Mouse (Mus musculus) testis, postnatal 10 days (tissue): ENCODE results near the gene Afg1l.

ENCODE experiments used
- DNase-seq: peaks from one replicate; pipeline ENCODE4 v3.0.0; 2021; ENCODE audit warnings: low spot score

Afg1l gene

GRCm38 (mm10) chr10:42383708-42384107 is 94.7 kb downstream of the Afg1l start:
- no peak for DNase-seq

- DNase-seq: no peak
Observed at GRCm38 (mm10) chr10:42364216-42364615, 114.1 kb downstream of the Afg1l start.

- no peak for DNase-seq
Observed at GRCm38 (mm10) chr10:42355980-42356379, 122.4 kb downstream of the Afg1l start.

- DNase-seq: no peak
Observed at GRCm38 (mm10) chr10:42347986-42348385, 130.4 kb downstream of the Afg1l start.

- DNase-seq: no peak
Observed at GRCm38 (mm10) chr10:42347127-42347526, 131.2 kb downstream of the Afg1l start.

- DNase-seq: no peak
Observed at GRCm38 (mm10) chr10:42346179-42346877, 132.0 kb downstream of the Afg1l start.

GRCm38 (mm10) chr10:42342714-42343113 is 135.7 kb downstream of the Afg1l start:
- DNase-seq: no peak

- DNase-seq: no peak
Observed at GRCm38 (mm10) chr10:42341815-42342457, 136.4 kb downstream of the Afg1l start.

GRCm38 (mm10) chr10:42340426-42340793 is 138.0 kb downstream of the Afg1l start:
- DNase-seq: no peak

- DNase-seq: no peak
Observed at GRCm38 (mm10) chr10:42339773-42340425, 138.5 kb downstream of the Afg1l start.

- no peak for DNase-seq
Observed at GRCm38 (mm10) chr10:42338456-42338855, 139.9 kb downstream of the Afg1l start.

GRCm38 (mm10) chr10:42327576-42327975 is 150.8 kb downstream of the Afg1l start:
- no peak for DNase-seq

GRCm38 (mm10) chr10:42325305-42325704 is 153.1 kb downstream of the Afg1l start:
- DNase-seq: no peak

- no peak for DNase-seq
Observed at GRCm38 (mm10) chr10:42323978-42324377, 154.4 kb downstream of the Afg1l start.

GRCm38 (mm10) chr10:42313222-42313786 is 165.1 kb downstream of the Afg1l start:
- no peak for DNase-seq

GRCm38 (mm10) chr10:42312557-42312956 is 165.8 kb downstream of the Afg1l start:
- DNase-seq: no peak

- DNase-seq: no peak
Observed at GRCm38 (mm10) chr10:42308687-42308987, 169.7 kb downstream of the Afg1l start.

GRCm38 (mm10) chr10:42307980-42308686 is 170.2 kb downstream of the Afg1l start:
- DNase-seq: peak; percentile 88

GRCm38 (mm10) chr10:42306422-42306821 is 171.9 kb downstream of the Afg1l start:
- DNase-seq: no peak

GRCm38 (mm10) chr10:42300805-42301204 is 177.6 kb downstream of the Afg1l start:
- no peak for DNase-seq

- no peak for DNase-seq
Observed at GRCm38 (mm10) chr10:42299967-42300366, 178.4 kb downstream of the Afg1l start.

- no peak for DNase-seq
Observed at GRCm38 (mm10) chr10:42299426-42299825, 178.9 kb downstream of the Afg1l start.
